Mouse (Mus musculus) forebrain, postnatal 0 days (tissue): Measurements from ENCODE around the gene Gsta2. TPM values are rescaled to one million over a fixed set of nuclear protein-coding genes. Genes with fewer than 3 reads are reported as not detected.

Experiments used
- ATAC-seq: fragments of 200-750 bp; cut with Nextera tagmentation; 2 replicates; pipeline ENCODE4 v1.8.0; 2017; ENCODE audit warnings: mild to moderate bottlenecking, moderate library complexity
- DNase-seq: peaks from one replicate; pipeline ENCODE4 v3.0.0-alpha.2; 2015
- H3K27ac ChIP-seq: fragments of 300-500 bp; sonication (generic); 2 replicates; pipeline ENCODE4 v1.5.1; 2014; ENCODE audit warnings: low read depth, mild to moderate bottlenecking, antibody characterized with exemption, low read length, moderate library complexity, mixed read lengths
- H3K27me3 ChIP-seq: fragments of 300-500 bp; sonication (generic); 2 replicates; pipeline ENCODE4 v1.6.1; 2014; ENCODE audit warnings: mild to moderate bottlenecking, low read length, mixed read lengths; ENCODE audit not compliant: insufficient read depth
- H3K36me3 ChIP-seq: fragments of 300-500 bp; sonication (generic); 2 replicates; pipeline ENCODE4 v1.6.1; 2014; ENCODE audit warnings: mild to moderate bottlenecking, moderate library complexity; ENCODE audit not compliant: insufficient read depth
- H3K4me1 ChIP-seq: fragments of 300-500 bp; sonication (generic); 2 replicates; pipeline ENCODE4 v1.6.1; 2014; ENCODE audit warnings: antibody characterized with exemption; ENCODE audit not compliant: insufficient read depth
- H3K4me2 ChIP-seq: fragments of 300-500 bp; sonication (generic); 2 replicates; pipeline ENCODE4 v1.6.1; 2014; ENCODE audit warnings: low read depth, mild to moderate bottlenecking, moderate library complexity
- H3K4me3 ChIP-seq: fragments of 300-500 bp; sonication (generic); 2 replicates; pipeline ENCODE4 v1.5.1; 2014; ENCODE audit warnings: low read depth, low read length, mixed read lengths
- H3K9ac ChIP-seq: fragments of 300-500 bp; sonication (generic); 2 replicates; pipeline ENCODE4 v1.6.1; 2014; ENCODE audit warnings: mild to moderate bottlenecking
- H3K9me3 ChIP-seq: fragments of 300-500 bp; sonication (generic); 2 replicates; pipeline ENCODE4 v1.6.1; 2016; ENCODE audit warnings: low read length
- CTCF ChIP-seq: sonication (generic); IDR thresholded peaks from 2 replicates; pipeline ENCODE4 v1.5.1; 2016; ENCODE audit warnings: antibody characterized with exemption, control low read depth, low read depth
- WGBS: fragments of 180-500 bp; shearing (Covaris S2); extraction: QIAGEN DNeasy Blood & Tissue Kit; methylation state at CpG from one replicate; pipeline ENCODE4 v1.1.7; 2014; 5-methylcytosine and 5-hydroxymethylcytosine counted together
- polyA plus RNA-seq: library from polyadenylated mRNA; unstranded; fragments of >200 nt; fragmentation: Nextera tagmentation; extraction: Ambion mirVana; gene quantifications from 2 replicates; pipeline ENCODE4 v1.2.1, GENCODE M21; 2015
- total RNA-seq: library from RNA; depleted of rRNA; stranded (reverse); fragments of >200 nt; gene quantifications from 2 replicates; pipeline ENCODE4 v1.2.3, GENCODE M21; 2014

The Gsta2 gene
- total and polyA plus RNA-seq, 2 experiments from 2014 or later: not detected

DNA sequence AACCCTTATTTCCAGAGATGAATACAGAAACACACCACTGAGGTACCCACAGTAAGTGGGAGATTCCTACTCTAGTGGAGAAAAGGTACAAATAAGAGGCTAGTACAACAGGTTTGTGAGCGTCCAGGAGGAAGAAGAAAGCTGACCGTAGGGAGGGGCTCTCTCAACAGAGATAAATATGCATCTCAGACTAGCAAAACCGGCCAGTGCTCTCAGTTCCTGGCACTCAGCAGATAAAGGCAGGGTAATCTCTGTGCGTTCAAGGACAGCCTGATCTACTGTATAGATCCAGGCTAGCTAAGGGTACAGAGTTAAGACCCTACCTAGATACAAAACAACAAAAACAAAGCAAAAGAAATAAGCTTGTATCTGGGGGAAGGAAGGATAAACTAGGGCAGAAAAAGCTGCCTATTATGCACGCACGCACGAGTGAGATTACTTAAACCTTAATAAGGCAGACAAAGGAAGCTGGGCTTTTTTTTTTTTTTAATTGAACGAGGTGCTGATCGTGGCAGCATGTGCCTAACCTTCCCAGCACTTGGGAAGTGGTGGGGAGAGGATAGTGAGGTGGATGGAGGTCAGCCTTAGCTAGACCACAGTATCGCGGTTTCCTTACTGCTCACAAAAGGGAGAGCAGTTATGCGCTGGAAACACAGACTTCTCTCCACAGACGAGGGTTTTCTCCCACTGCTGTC, 10.4 kb upstream of the Gsta2 start:
- no peak overlapping the region for H3K27ac ChIP-seq
- ATAC-seq: no peak
- 46% methylated on average over 13 of the region's 13 CpGs for WGBS

GRCm38 (mm10) chr9:78364701-78365100, 9.1 kb upstream of the Gsta2 start:
- ATAC-seq: no peak
- WGBS: 93% methylated on average over 6 of the region's 6 CpGs
- no peak overlapping the region for H3K4me2 ChIP-seq

More for the DNA sequence above, 10.4 kb upstream of the Gsta2 start:
- no peak for DNase-seq
- no peaks in the 10 kb centered on the region for H3K4me1 ChIP-seq
- no peaks in the 10 kb centered on the region for H3K36me3 ChIP-seq
- no peak overlapping the region for H3K4me2 ChIP-seq
- no peak overlapping the region for H3K9ac ChIP-seq
- H3K27me3 ChIP-seq: no peaks in the 10 kb centered on the region
- no peak overlapping the region for H3K4me3 ChIP-seq
- TF ChIP-seq CTCF: no peak
- no peaks in the 10 kb centered on the region for H3K9me3 ChIP-seq

GRCm38 (mm10) chr9:78363374-78363773, 7.8 kb upstream of the Gsta2 start:
- H3K27me3 ChIP-seq: no peaks in the 10 kb centered on the region
- no peaks in the 10 kb centered on the region for H3K36me3 ChIP-seq
- H3K4me2 ChIP-seq: no peak overlapping the region
- H3K27ac ChIP-seq: no peak overlapping the region
- ATAC-seq (no peak), DNase-seq (no peak)
- WGBS: 78% methylated on average over 6 of the region's 6 CpGs
- no peak overlapping the region for H3K4me3 ChIP-seq
- H3K4me1 ChIP-seq: no peaks in the 10 kb centered on the region
- no peak overlapping the region for H3K9ac ChIP-seq
- H3K9me3 ChIP-seq: no peaks in the 10 kb centered on the region
- no peak for TF ChIP-seq CTCF

More at GRCm38 (mm10) chr9:78364701-78365100, 9.1 kb upstream of the Gsta2 start:
- Histone ChIP-seq H3K4me1 (no peaks in the 10 kb centered on the region), H3K27ac (no peak overlapping the region), H3K4me3 (no peak overlapping the region), H3K36me3 (no peaks in the 10 kb centered on the region), H3K9me3 (no peaks in the 10 kb centered on the region), H3K9ac (no peak overlapping the region), H3K27me3 (no peaks in the 10 kb centered on the region)
- DNase-seq: no peak
- TF ChIP-seq CTCF: no peak

GRCm38 (mm10) chr9:78360484-78360872, 4.9 kb upstream of the Gsta2 start:
- no peak overlapping the region for H3K4me2 ChIP-seq
- ATAC-seq (no peak), DNase-seq (no peak)
- no peak for TF ChIP-seq CTCF
- no peaks in the 10 kb centered on the region for H3K27me3 ChIP-seq
- no peaks in the 10 kb centered on the region for H3K9me3 ChIP-seq
- no peak overlapping the region for H3K9ac ChIP-seq
- 45% methylated on average over 2 of the region's 2 CpGs for WGBS
- no peaks in the 10 kb centered on the region for H3K4me1 ChIP-seq
- H3K27ac ChIP-seq: no peak overlapping the region
- no peaks in the 10 kb centered on the region for H3K36me3 ChIP-seq
- H3K4me3 ChIP-seq: no peak overlapping the region

GRCm38 (mm10) chr9:78359750-78360483, 4.3 kb upstream of the Gsta2 start:
- TF ChIP-seq CTCF: no peak
- no peak for ATAC-seq
- no peak overlapping the region for H3K4me2 ChIP-seq
- H3K4me3 ChIP-seq: no peak overlapping the region
- no peak overlapping the region for H3K27ac ChIP-seq
- no peak for DNase-seq
- no peaks in the 10 kb centered on the region for H3K4me1 ChIP-seq
- 80% methylated on average over 6 of the region's 6 CpGs for WGBS
- no peaks in the 10 kb centered on the region for H3K27me3 ChIP-seq
- H3K9ac ChIP-seq: no peak overlapping the region
- no peaks in the 10 kb centered on the region for H3K9me3 ChIP-seq
- no peaks in the 10 kb centered on the region for H3K36me3 ChIP-seq

- H3K9me3 ChIP-seq: no peaks in the 10 kb centered on the region
- H3K4me2 ChIP-seq: no peak overlapping the region
- H3K9ac ChIP-seq: no peak overlapping the region
- 17% methylated on average over 9 of the region's 9 CpGs for WGBS
- DNase-seq: peak; percentile 54
- H3K27me3 ChIP-seq: no peaks in the 10 kb centered on the region
- H3K27ac ChIP-seq: no peak overlapping the region
- ATAC-seq: no peak
- TF ChIP-seq CTCF: peak; percentile 64
- H3K36me3 ChIP-seq: no peaks in the 10 kb centered on the region
- no peak overlapping the region for H3K4me3 ChIP-seq
- no peaks in the 10 kb centered on the region for H3K4me1 ChIP-seq
These were observed 2.5 kb upstream of the Gsta2 start for GRCm38 (mm10) chr9:78358053-78358452.
